Mouse (Mus musculus): ENCODE results near the gene Gnl2.

GRCm38 (mm10) chr4:125078698-125079097 lies 62.3 kb downstream of the Gnl2 start:
- TF ChIP-seq GATA1 (IDR thresholded peaks at IDR 0.05; ENCODE audit: low read depth, low read length) (no peak), E2F4 (IDR thresholded peaks at IDR 0.05; ENCODE audit: borderline replicate concordance, low read depth, low read length) (no peak), CTCF (IDR thresholded peaks at IDR 0.05 in 2 of 3, conservative IDR thresholded peaks at IDR 0.05 in 1 of 3; ENCODE audit: control insufficient read depth in 1 of 3, insufficient read depth in 1 of 3, low read depth in 2 of 3, low read length in 3 of 3, poor library complexity in 1 of 3, severe bottlenecking in 1 of 3) (no peak), USF1 (IDR thresholded peaks at IDR 0.05; ENCODE audit: low read depth, low read length) (no peak), ELF1 (IDR thresholded peaks at IDR 0.05; ENCODE audit: low read depth, low read length) (no peak), UBTF (IDR thresholded peaks at IDR 0.05; ENCODE audit: borderline replicate concordance, insufficient read depth, low read depth, low read length) (no peak), MAX (IDR thresholded peaks at IDR 0.05; ENCODE audit: low read length) (no peak), MEF2A (IDR thresholded peaks at IDR 0.05; ENCODE audit: extremely low read depth, insufficient replicate concordance, low read depth, low read length, poor library complexity, severe bottlenecking) (no peak), JUND (IDR thresholded peaks at IDR 0.05; ENCODE audit: low read depth, low read length) (no peak), MYC (IDR thresholded peaks at IDR 0.05; ENCODE audit: low read depth, low read length) (no peak), ZNF384 (IDR thresholded peaks at IDR 0.05; ENCODE audit: low read depth, low read length) (no peak), TCF12 (IDR thresholded peaks at IDR 0.05; ENCODE audit: low read depth, low read length) (no peak), POLR2A (IDR thresholded peaks at IDR 0.05; ENCODE audit: control insufficient read depth in 1 of 2, insufficient read depth in 1 of 2, low read depth in 1 of 2, low read length in 2 of 2, poor library complexity in 1 of 2) (no peak)
